Mouse (Mus musculus) retina, postnatal 1 day (tissue): Measurements from ENCODE around the gene Cenph.
"Not testable (repeated sequence)": the region's sequence is repeated elsewhere in the genome, so short reads cannot be mapped to it uniquely, and the experiment has no call there.

Experiments used
- DNase-seq: peaks from one replicate; pipeline ENCODE4 v3.0.0-alpha.2; 2012

Gene Cenph

GRCm38 (mm10) chr13:100744036-100744744, 31.5 kb downstream of the Cenph start, which contains the start of gene Mrps36:
Gene Mrps36 (minus strand): TSS chr13:100744659.
- peak; percentile 96 for DNase-seq

GRCm38 (mm10) chr13:100743346-100744035, 32.2 kb downstream of the Cenph start:
- DNase-seq = no peak

- no peak for DNase-seq
Measured at GRCm38 (mm10) chr13:100742831-100743230, 32.9 kb downstream of the Cenph start.

GRCm38 (mm10) chr13:100732756-100733155, 42.9 kb downstream of the Cenph start:
- no peak for DNase-seq

- not testable (repeated sequence) for DNase-seq
Measured at GRCm38 (mm10) chr13:100731462-100732046, 44.1 kb downstream of the Cenph start.

GRCm38 (mm10) chr13:100730861-100731176, 44.9 kb downstream of the Cenph start, which contains the start of gene Cdk7:
Gene Cdk7 (minus strand): TSS chr13:100730939.
- peak; percentile 98 for DNase-seq

GRCm38 (mm10) chr13:100730153-100730860, 45.4 kb downstream of the Cenph start:
- no peak for DNase-seq

- not testable (repeated sequence) for DNase-seq
Measured at GRCm38 (mm10) chr13:100728530-100728929, 47.2 kb downstream of the Cenph start.

GRCm38 (mm10) chr13:100728086-100728485, 47.6 kb downstream of the Cenph start:
- DNase-seq = no peak

- DNase-seq = no peak
Measured at GRCm38 (mm10) chr13:100725194-100725593, 50.5 kb downstream of the Cenph start.

- DNase-seq = no peak
Measured at GRCm38 (mm10) chr13:100724051-100724754, 51.5 kb downstream of the Cenph start.

- DNase-seq = no peak
Measured at GRCm38 (mm10) chr13:100721656-100722055, 54.0 kb downstream of the Cenph start.

GRCm38 (mm10) chr13:100715467-100715866, 60.2 kb downstream of the Cenph start:
- DNase-seq = no peak
